Mouse (Mus musculus): ENCODE data around the gene Olfr1381.
"Not testable (repeated sequence)": the region's sequence is repeated elsewhere in the genome, so short reads cannot be mapped to it uniquely, and the experiment has no call there.

The Olfr1381 gene

GRCm38 (mm10) chr11:49543149-49543548 lies at the start of gene Olfr1381:
Gene Olfr1381, plus strand, starts transcription at chr11:49543449.
- peak; percentile 2 for DNase-seq (ENCODE audit: low read depth, low spot score)

GRCm38 (mm10) chr11:49518086-49518485 lies 25.2 kb upstream of the Olfr1381 start:
- no peak for DNase-seq (ENCODE audit: low read depth, low spot score)

GRCm38 (mm10) chr11:49519348-49519747 lies 23.9 kb upstream of the Olfr1381 start, which contains the start of gene Olfr1383:
Gene Olfr1383, plus strand, starts transcription at chr11:49519648.
- no peak for DNase-seq (ENCODE audit: low read depth, low spot score)

- no peak for DNase-seq (ENCODE audit: low read depth, low spot score)
Observed at GRCm38 (mm10) chr11:49527947-49528346, 15.3 kb upstream of the Olfr1381 start, which contains the start of gene Olfr1382. Gene Olfr1382, plus strand, starts transcription at chr11:49528247.

- no peak for DNase-seq (ENCODE audit: low read depth, low spot score)
Observed at GRCm38 (mm10) chr11:49532761-49533160, 10.5 kb upstream of the Olfr1381 start.

GRCm38 (mm10) chr11:49536631-49537030 lies 6.6 kb upstream of the Olfr1381 start:
- not testable (repeated sequence) for DNase-seq (ENCODE audit: low read depth, low spot score)

- peak; percentile 1 for DNase-seq (ENCODE audit: low read depth, low spot score)
Observed at GRCm38 (mm10) chr11:49554033-49554432, 10.8 kb downstream of the Olfr1381 start.

GRCm38 (mm10) chr11:49556578-49556977 lies 13.3 kb downstream of the Olfr1381 start, which contains the start of gene Olfr1380:
Gene Olfr1380, plus strand, starts transcription at chr11:49556878.
- DNase-seq (ENCODE audit: low read depth, low spot score), result not testable (repeated sequence)

- DNase-seq (ENCODE audit: low read depth, low spot score), result peak; percentile 9
Observed at GRCm38 (mm10) chr11:49575054-49575453, 31.8 kb downstream of the Olfr1381 start.

GRCm38 (mm10) chr11:49580452-49580851 lies 37.2 kb downstream of the Olfr1381 start:
- DNase-seq (ENCODE audit: low read depth, low spot score), result not testable (repeated sequence)

GRCm38 (mm10) chr11:49590213-49590612 lies 47.0 kb downstream of the Olfr1381 start:
- DNase-seq (ENCODE audit: low read depth, low spot score), result no peak

GRCm38 (mm10) chr11:49597149-49597548 lies 53.9 kb downstream of the Olfr1381 start:
- not testable (repeated sequence) for DNase-seq (ENCODE audit: low read depth, low spot score)

Data from mesoderm, embryonic 11.5 days (tissue).